Mouse (Mus musculus) forebrain, embryonic 12.5 days (tissue): Measurements from ENCODE around the gene Wee1. TPM values are rescaled to one million over a fixed set of nuclear protein-coding genes. Genes with fewer than 3 reads are reported as not detected.
"Not testable (repeated sequence)": the region's sequence is repeated elsewhere in the genome, so short reads cannot be mapped to it uniquely, and the experiment has no call there.

Source experiments
- ATAC-seq: fragments of 200-750 bp; cut with Nextera tagmentation; 2 replicates; pipeline ENCODE4 v1.8.0; 2017; ENCODE audit warnings: moderate TSS enrichment; ENCODE audit not compliant: low FRiP score
- H3K27ac ChIP-seq: fragments of 300-500 bp; sonication (generic); 2 replicates; pipeline ENCODE4 v1.5.1; 2016; ENCODE audit warnings: mild to moderate bottlenecking
- H3K27me3 ChIP-seq: fragments of 300-500 bp; sonication (generic); 2 replicates; pipeline ENCODE4 v1.6.1; 2016; ENCODE audit warnings: mild to moderate bottlenecking
- H3K36me3 ChIP-seq: fragments of 300-500 bp; sonication (generic); replicated peaks from 2 replicates; pipeline ENCODE4 v1.6.1; 2016; ENCODE audit warnings: mild to moderate bottlenecking
- H3K4me1 ChIP-seq: fragments of 300-500 bp; sonication (generic); 2 replicates; pipeline ENCODE4 v1.6.1; 2016
- H3K4me2 ChIP-seq: fragments of 300-500 bp; sonication (generic); 2 replicates; pipeline ENCODE4 v1.6.1; 2016; ENCODE audit warnings: mild to moderate bottlenecking, moderate library complexity
- H3K4me3 ChIP-seq: fragments of 300-500 bp; sonication (generic); replicated peaks from 2 replicates; pipeline ENCODE4 v1.5.1; 2016; ENCODE audit warnings: mild to moderate bottlenecking
- H3K9ac ChIP-seq: fragments of 300-500 bp; sonication (generic); 2 replicates; pipeline ENCODE4 v1.6.1; 2016; ENCODE audit warnings: mild to moderate bottlenecking
- H3K9me3 ChIP-seq: fragments of 300-500 bp; sonication (generic); 2 replicates; pipeline ENCODE4 v1.6.1; 2016
- WGBS: fragments of 180-500 bp; shearing (Covaris S2); methylation state at CpG from one replicate; pipeline ENCODE4 v1.1.7; 2016; 5-methylcytosine and 5-hydroxymethylcytosine counted together
- polyA plus RNA-seq: library from polyadenylated mRNA; unstranded; fragments of >200 nt; fragmentation: Nextera tagmentation; extraction: Ambion mirVana; gene quantifications from 2 replicates; pipeline ENCODE4 v1.2.1, GENCODE M21; 2016

Wee1 gene
- polyA plus RNA-seq, 1 experiment from 2014 or later = 39.3 TPM

- Histone ChIP-seq H3K9ac (no peak overlapping the region), H3K4me1 (peaks cover 15% of the 10 kb centered on the region), H3K27me3 (no peaks in the 10 kb centered on the region), H3K4me2 (no peak overlapping the region), H3K27ac (no peak overlapping the region), H3K9me3 (no peaks in the 10 kb centered on the region), H3K4me3 (no peak overlapping the region), H3K36me3 (peaks cover 66% of the 10 kb centered on the region)
- WGBS = 80% methylated on average over 2 of the region's 2 CpGs
- no peak for ATAC-seq
These were observed 6.7 kb downstream of the Wee1 start for GRCm38 (mm10) chr7:110128566-110128965.

- not testable (repeated sequence) for H3K27me3 ChIP-seq, H3K4me2 ChIP-seq, H3K9ac ChIP-seq, H3K27ac ChIP-seq, ATAC-seq, H3K4me1 ChIP-seq, H3K4me3 ChIP-seq, H3K9me3 ChIP-seq
- WGBS = 80% methylated on average over 2 of the region's 2 CpGs
- H3K36me3 ChIP-seq = peaks cover 86% of the 10 kb centered on the region
These were observed 10.4 kb downstream of the Wee1 start for GRCm38 (mm10) chr7:110132272-110132671.

GRCm38 (mm10) chr7:110133988-110134387 is 12.1 kb downstream of the Wee1 start:
- no peak overlapping the region for H3K4me2 ChIP-seq
- H3K27ac ChIP-seq = no peak overlapping the region
- H3K4me3 ChIP-seq = no peak overlapping the region
- H3K36me3 ChIP-seq = peaks cover 86% of the 10 kb centered on the region
- H3K4me1 ChIP-seq = no peaks in the 10 kb centered on the region
- no peaks in the 10 kb centered on the region for H3K27me3 ChIP-seq
- 88% methylated on average over 5 of the region's 5 CpGs for WGBS
- no peak overlapping the region for H3K9ac ChIP-seq
- H3K9me3 ChIP-seq = no peaks in the 10 kb centered on the region
- no peak for ATAC-seq

- Histone ChIP-seq H3K4me3 (no peak overlapping the region), H3K36me3 (peaks cover 93% of the 10 kb centered on the region), H3K27ac (no peak overlapping the region), H3K9me3 (no peaks in the 10 kb centered on the region), H3K27me3 (no peaks in the 10 kb centered on the region), H3K4me2 (no peak overlapping the region), H3K4me1 (no peaks in the 10 kb centered on the region), H3K9ac (no peak overlapping the region)
- 86% methylated on average over 2 of the region's 2 CpGs for WGBS
- ATAC-seq = no peak
These were observed 16.7 kb downstream of the Wee1 start for GRCm38 (mm10) chr7:110138538-110138937.

GRCm38 (mm10) chr7:110143863-110144262 is 22.0 kb downstream of the Wee1 start:
- no peak for ATAC-seq
- Histone ChIP-seq H3K4me2 (no peak overlapping the region), H3K4me3 (no peak overlapping the region), H3K27ac (no peak overlapping the region), H3K36me3 (peaks cover 71% of the 10 kb centered on the region), H3K9ac (no peak overlapping the region), H3K27me3 (no peaks in the 10 kb centered on the region), H3K9me3 (no peaks in the 10 kb centered on the region), H3K4me1 (no peaks in the 10 kb centered on the region)
- 95% methylated on average over 1 of the region's 1 CpGs for WGBS

- no peak overlapping the region for H3K9ac ChIP-seq
- H3K9me3 ChIP-seq = no peaks in the 10 kb centered on the region
- H3K4me3 ChIP-seq = no peak overlapping the region
- H3K27ac ChIP-seq = no peak overlapping the region
- no peaks in the 10 kb centered on the region for H3K4me1 ChIP-seq
- H3K27me3 ChIP-seq = no peaks in the 10 kb centered on the region
- no peak for ATAC-seq
- no peak overlapping the region for H3K4me2 ChIP-seq
- WGBS = 92% methylated on average over 5 of the region's 5 CpGs
- no peaks in the 10 kb centered on the region for H3K36me3 ChIP-seq
These were observed 31.0 kb downstream of the Wee1 start for GRCm38 (mm10) chr7:110152891-110153290.

GRCm38 (mm10) chr7:110156712-110157260 is 34.9 kb downstream of the Wee1 start:
- WGBS = 76% methylated on average over 4 of the region's 4 CpGs
- Histone ChIP-seq H3K36me3 (no peaks in the 10 kb centered on the region), H3K27me3 (no peaks in the 10 kb centered on the region), H3K4me2 (no peak overlapping the region), H3K27ac (no peak overlapping the region), H3K9ac (no peak overlapping the region), H3K9me3 (no peaks in the 10 kb centered on the region), H3K4me1 (no peaks in the 10 kb centered on the region), H3K4me3 (no peak overlapping the region)
- no peak for ATAC-seq

- no peaks in the 10 kb centered on the region for H3K27me3 ChIP-seq
These were observed 35.5 kb downstream of the Wee1 start for GRCm38 (mm10) chr7:110157261-110157910.

GRCm38 (mm10) chr7:110158073-110158472 is 36.2 kb downstream of the Wee1 start:
- Histone ChIP-seq H3K27me3 (no peaks in the 10 kb centered on the region), H3K36me3 (no peaks in the 10 kb centered on the region), H3K9ac (no peak overlapping the region), H3K4me1 (no peaks in the 10 kb centered on the region), H3K4me2 (no peak overlapping the region), H3K9me3 (no peaks in the 10 kb centered on the region), H3K27ac (no peak overlapping the region), H3K4me3 (no peak overlapping the region)
- WGBS = 79% methylated on average over 3 of the region's 3 CpGs
- no peak for ATAC-seq

More at GRCm38 (mm10) chr7:110157261-110157910, 35.5 kb downstream of the Wee1 start:
- Histone ChIP-seq H3K4me2 (no peak overlapping the region), H3K4me1 (no peaks in the 10 kb centered on the region), H3K4me3 (no peak overlapping the region), H3K9ac (no peak overlapping the region), H3K9me3 (no peaks in the 10 kb centered on the region), H3K36me3 (no peaks in the 10 kb centered on the region), H3K27ac (no peak overlapping the region)
- WGBS = 73% methylated on average over 7 of the region's 7 CpGs
- no peak for ATAC-seq

GRCm38 (mm10) chr7:110160109-110160508 is 38.3 kb downstream of the Wee1 start:
- not testable (repeated sequence) for H3K36me3 ChIP-seq, H3K4me2 ChIP-seq, H3K27me3 ChIP-seq, H3K27ac ChIP-seq, H3K4me3 ChIP-seq, H3K9ac ChIP-seq, H3K9me3 ChIP-seq, H3K4me1 ChIP-seq, ATAC-seq

GRCm38 (mm10) chr7:110160601-110161000 is 38.8 kb downstream of the Wee1 start:
- H3K27me3 ChIP-seq = no peaks in the 10 kb centered on the region
- no peak overlapping the region for H3K9ac ChIP-seq
- H3K36me3 ChIP-seq = no peaks in the 10 kb centered on the region
- no peak overlapping the region for H3K4me3 ChIP-seq
- H3K9me3 ChIP-seq = no peaks in the 10 kb centered on the region
- H3K4me1 ChIP-seq = no peaks in the 10 kb centered on the region
- H3K4me2 ChIP-seq = no peak overlapping the region
- no peak for ATAC-seq
- no peak overlapping the region for H3K27ac ChIP-seq

- Histone ChIP-seq H3K9ac (no peak overlapping the region), H3K36me3 (no peaks in the 10 kb centered on the region), H3K4me1 (no peaks in the 10 kb centered on the region), H3K9me3 (no peaks in the 10 kb centered on the region), H3K27me3 (no peaks in the 10 kb centered on the region), H3K27ac (no peak overlapping the region), H3K4me2 (no peak overlapping the region), H3K4me3 (no peak overlapping the region)
- 91% methylated on average over 6 of the region's 6 CpGs for WGBS
- ATAC-seq = no peak
These were observed 41.2 kb downstream of the Wee1 start for GRCm38 (mm10) chr7:110163024-110163423.

GRCm38 (mm10) chr7:110164103-110164681 is 42.3 kb downstream of the Wee1 start:
- Histone ChIP-seq H3K9ac (peak overlapping the region; percentile 77), H3K36me3 (no peaks in the 10 kb centered on the region), H3K27ac (peak overlapping the region; percentile 89), H3K4me2 (peak overlapping the region; percentile 86), H3K4me3 (peak overlapping the region; percentile 54), H3K4me1 (no peaks in the 10 kb centered on the region), H3K9me3 (no peaks in the 10 kb centered on the region), H3K27me3 (no peaks in the 10 kb centered on the region)
- peak; percentile 88 for ATAC-seq
- under 1% methylated on average over 24 of the region's 24 CpGs for WGBS
